Mouse (Mus musculus) E14TG2a.4 (cell line): ENCODE data around the gene Hs6st1.

Source experiments
- H3K27me3 ChIP-seq: 2 replicates; pipeline ENCODE4 v1.6.1; 2014; ENCODE audit warnings: low read length, control low read depth; ENCODE audit not compliant: insufficient read depth
- H3K36me3 ChIP-seq: 2 replicates; pipeline ENCODE4 v1.6.1; 2014; ENCODE audit warnings: low read length, control low read depth; ENCODE audit not compliant: insufficient read depth
- H3K4me1 ChIP-seq: replicated peaks from 2 replicates; pipeline ENCODE4 v1.6.1; 2014; ENCODE audit warnings: low read depth, low read length, control low read depth
- H3K4me3 ChIP-seq: replicated peaks from 2 replicates; pipeline ENCODE4 v1.5.1; 2014; ENCODE audit warnings: mild to moderate bottlenecking, low read length
- H3K9me3 ChIP-seq: 2 replicates; pipeline ENCODE4 v1.6.1; 2014; ENCODE audit warnings: low read length, control low read depth
- CTCF ChIP-seq: conservative IDR thresholded peaks from 2 replicates; pipeline ENCODE4 v1.5.1; 2014; ENCODE audit warnings: low read length
- NANOG ChIP-seq: IDR thresholded peaks from 2 replicates; pipeline ENCODE4 v1.6.1; 2014; ENCODE audit warnings: borderline replicate concordance, low read length, mixed read lengths
- POU5F1 ChIP-seq: IDR thresholded peaks from 2 replicates; pipeline ENCODE4 v1.6.1; 2014; ENCODE audit warnings: low read length, borderline replicate concordance

Gene Hs6st1

DNA sequence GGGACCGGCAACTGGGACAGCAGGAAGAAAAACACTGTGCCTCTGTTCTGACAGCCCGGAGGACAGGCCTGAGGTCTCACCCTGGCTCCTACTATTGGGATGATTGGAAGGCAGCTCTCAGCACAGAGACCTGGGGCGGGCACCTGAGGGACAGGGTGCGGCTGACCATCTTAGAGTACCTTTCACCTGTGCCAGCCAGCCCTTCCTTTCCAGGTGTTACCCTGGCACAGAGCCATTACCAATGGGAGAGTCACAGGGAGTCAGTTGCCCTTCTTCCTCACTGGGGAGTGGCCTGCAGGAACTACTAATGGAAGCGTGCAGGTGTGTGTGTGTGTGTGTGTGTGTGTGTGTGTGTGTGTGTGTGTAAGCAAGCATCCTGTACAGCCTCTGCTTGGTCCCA lies 15.4 kb downstream of the Hs6st1 start:
- Histone ChIP-seq H3K9me3 (no peaks in the 10 kb centered on the region), H3K36me3 (peaks cover 98% of the 10 kb centered on the region), H3K4me3 (no peak overlapping the region), H3K4me1 (peaks cover 99% of the 10 kb centered on the region), H3K27me3 (no peaks in the 10 kb centered on the region)
- no peak for TF ChIP-seq POU5F1

DNA sequence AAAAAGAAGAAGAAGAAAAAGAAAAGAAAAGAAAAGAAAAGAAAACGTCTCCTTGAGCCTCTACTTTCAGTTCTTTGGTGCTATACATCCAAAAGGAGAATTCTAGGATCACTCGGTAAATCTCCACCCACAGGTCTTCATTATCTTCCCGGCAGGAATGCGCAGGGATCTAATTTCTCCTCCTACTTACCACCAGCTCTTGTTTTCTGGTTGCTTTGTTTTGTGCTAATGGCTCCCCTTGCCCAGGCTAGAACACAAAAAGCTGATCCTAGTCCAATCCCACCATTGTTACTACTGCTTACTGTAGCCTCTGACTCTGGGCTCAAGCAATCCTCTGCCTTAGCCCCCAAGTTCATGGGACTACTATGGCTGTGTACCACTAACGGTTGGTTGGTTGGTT lies 16.9 kb downstream of the Hs6st1 start:
- TF ChIP-seq CTCF (no peak), NANOG (no peak), POU5F1 (no peak)
- no peaks in the 10 kb centered on the region for H3K27me3 ChIP-seq
- peaks cover 99% of the 10 kb centered on the region for H3K4me1 ChIP-seq
- no peak overlapping the region for H3K4me3 ChIP-seq
- H3K36me3 ChIP-seq = peaks cover 98% of the 10 kb centered on the region
- no peaks in the 10 kb centered on the region for H3K9me3 ChIP-seq

DNA sequence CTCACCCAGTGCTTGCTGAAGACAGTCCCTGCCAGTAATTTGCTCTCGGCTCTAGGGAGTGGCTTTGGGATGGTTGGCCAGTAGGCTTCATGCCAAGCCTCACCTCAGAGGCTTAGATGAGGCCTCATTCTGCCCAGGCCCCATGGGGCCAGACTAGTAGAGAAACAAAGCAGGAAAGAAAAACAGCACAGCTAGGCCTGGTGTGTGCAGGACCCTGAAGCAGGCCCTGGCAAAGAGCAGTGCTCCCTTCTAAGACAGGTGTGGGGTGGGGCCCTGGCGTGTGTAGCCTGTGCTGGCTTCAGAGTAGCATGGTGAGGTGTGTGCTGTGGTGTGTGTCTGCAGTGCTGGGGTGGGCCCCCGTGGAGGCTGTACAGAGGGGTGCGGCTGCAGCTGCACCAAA lies 20.2 kb downstream of the Hs6st1 start:
- peak overlapping the region; percentile 52 for H3K4me3 ChIP-seq
- peaks cover 95% of the 10 kb centered on the region for H3K4me1 ChIP-seq
- no peaks in the 10 kb centered on the region for H3K9me3 ChIP-seq
- H3K27me3 ChIP-seq = no peaks in the 10 kb centered on the region
- peaks cover 98% of the 10 kb centered on the region for H3K36me3 ChIP-seq
- TF ChIP-seq NANOG (no peak), CTCF (no peak), POU5F1 (no peak)

DNA sequence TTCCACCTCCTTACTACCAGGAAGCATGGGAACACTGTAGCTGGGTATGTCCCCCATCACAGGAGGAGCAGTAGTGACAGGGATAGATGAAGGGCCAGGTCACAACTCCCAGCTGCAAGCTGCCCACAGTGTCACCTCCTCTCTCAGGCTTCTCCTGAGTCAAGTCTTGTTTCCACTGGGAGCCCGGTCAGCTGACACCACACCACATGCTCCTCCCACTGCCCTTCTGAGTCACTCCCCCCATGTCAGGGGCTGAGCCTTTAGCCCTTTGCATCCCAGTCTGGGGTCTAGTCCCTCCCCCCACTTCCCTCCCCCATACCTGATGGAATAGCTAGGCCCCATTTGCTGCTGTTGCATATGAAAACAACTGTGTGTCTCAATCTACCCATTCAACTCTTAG lies 21.3 kb downstream of the Hs6st1 start:
- Histone ChIP-seq H3K36me3 (peaks cover 98% of the 10 kb centered on the region), H3K27me3 (no peaks in the 10 kb centered on the region), H3K4me3 (peak overlapping the region; percentile 52), H3K4me1 (peaks cover 93% of the 10 kb centered on the region), H3K9me3 (no peaks in the 10 kb centered on the region)
- no peak for TF ChIP-seq NANOG

DNA sequence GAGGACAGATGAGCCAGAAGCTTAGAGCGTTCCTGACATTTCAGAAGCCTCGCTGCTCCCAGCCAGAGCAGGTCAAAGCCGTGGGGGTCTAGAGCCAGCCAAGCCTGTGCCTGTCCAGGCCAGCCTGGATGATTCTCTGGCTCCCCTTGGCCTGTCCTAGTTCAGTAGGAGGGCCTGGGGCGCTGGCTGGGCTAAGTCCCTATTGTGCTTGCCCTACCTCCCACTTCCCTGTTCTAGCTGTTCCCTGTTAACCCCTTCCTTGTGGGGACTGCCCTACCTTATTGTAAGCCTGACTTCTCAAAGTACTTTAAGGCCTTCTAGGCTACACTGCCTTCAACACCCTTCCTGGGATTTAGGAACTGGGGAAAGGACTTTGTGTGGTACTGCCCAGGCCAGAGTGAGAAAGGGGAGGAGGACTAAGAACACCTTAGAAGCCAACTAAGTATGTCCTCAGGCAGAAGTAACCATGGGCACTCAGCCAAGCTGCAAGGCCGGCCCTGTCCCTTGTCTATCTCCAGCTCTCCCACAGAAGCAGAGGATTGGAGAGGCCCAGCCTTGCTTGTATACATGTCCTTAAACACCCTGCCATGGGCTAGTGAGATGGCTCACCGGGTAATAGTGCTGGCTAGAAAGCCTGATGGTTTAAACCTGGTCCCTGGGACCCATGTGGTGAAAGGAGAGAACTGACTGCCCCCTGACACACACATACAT lies 22.0 kb downstream of the Hs6st1 start:
- Histone ChIP-seq H3K9me3 (no peaks in the 10 kb centered on the region), H3K27me3 (no peaks in the 10 kb centered on the region), H3K4me3 (peak overlapping the region; percentile 52; the same call in 1 of the 2 replicates), H3K4me1 (peaks cover 92% of the 10 kb centered on the region), H3K36me3 (peaks cover 98% of the 10 kb centered on the region)
- TF ChIP-seq CTCF (no peak), POU5F1 (no peak), NANOG (no peak)

DNA sequence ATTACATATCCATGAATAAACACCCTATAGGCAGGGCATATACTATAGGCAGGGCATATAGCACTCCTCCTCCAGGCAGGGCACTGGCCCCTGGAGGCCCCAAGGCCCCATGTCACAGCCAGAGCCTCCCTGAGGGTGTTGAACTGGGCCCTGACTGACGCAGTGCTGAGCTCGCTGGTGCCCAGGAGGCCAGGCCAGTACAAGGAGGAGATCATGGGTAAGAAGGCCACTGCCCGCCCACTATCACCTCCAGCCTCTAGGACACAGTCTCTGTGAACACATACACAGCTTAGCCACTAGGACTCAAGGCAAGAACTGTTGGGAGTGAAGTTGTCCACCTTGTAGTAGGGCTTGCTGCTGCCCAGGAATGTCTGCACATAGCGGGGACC lies 22.5 kb downstream of the Hs6st1 start:
- Histone ChIP-seq H3K36me3 (peaks cover 98% of the 10 kb centered on the region), H3K4me1 (peaks cover 92% of the 10 kb centered on the region), H3K4me3 (no peak overlapping the region), H3K9me3 (no peaks in the 10 kb centered on the region), H3K27me3 (no peaks in the 10 kb centered on the region)
- no peak for TF ChIP-seq CTCF
- no peak for TF ChIP-seq NANOG
- no peak for TF ChIP-seq POU5F1

DNA sequence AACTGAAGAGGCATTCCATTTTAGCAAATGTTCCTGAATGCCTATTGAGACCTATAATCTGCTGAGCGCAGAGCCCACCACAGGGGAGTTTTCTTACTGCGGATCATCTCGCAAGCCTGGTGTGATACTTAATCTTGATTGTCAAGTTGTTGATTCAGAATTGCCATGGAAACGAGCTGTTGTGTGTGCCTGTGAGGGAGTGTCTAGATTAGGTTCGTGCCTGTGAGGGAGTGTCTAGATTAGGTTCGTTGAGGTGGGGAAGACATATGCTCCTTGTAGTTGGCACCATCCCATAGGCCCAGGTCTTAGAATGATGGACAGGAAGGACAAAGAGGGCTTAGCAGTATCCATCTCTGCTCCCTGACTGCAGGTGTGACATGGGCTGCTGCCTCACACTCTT lies 23.0 kb downstream of the Hs6st1 start:
- no peak for TF ChIP-seq NANOG
- no peak for TF ChIP-seq CTCF
- no peak for TF ChIP-seq POU5F1
- Histone ChIP-seq H3K9me3 (no peaks in the 10 kb centered on the region), H3K36me3 (peaks cover 98% of the 10 kb centered on the region), H3K27me3 (no peaks in the 10 kb centered on the region), H3K4me1 (peaks cover 92% of the 10 kb centered on the region), H3K4me3 (no peak overlapping the region)

DNA sequence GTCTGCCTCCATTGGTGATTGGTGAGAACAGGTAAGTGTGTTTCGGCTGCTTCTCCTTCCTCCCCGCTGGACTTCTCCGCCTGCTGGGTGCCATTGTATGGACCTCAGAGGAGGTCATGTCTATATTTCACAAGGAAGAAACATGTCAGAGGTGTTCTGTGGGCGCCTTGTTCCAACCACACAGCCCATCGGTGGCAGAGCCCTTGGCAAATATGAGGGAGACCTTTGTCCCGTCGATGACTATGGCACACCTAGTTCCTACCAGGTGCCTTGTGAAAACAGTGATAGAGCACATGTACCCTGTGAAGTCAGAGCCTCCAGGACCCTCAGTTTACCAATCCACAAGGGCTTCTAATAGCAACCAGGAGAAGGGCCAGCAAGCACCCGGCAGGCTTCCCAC lies 25.5 kb downstream of the Hs6st1 start:
- Histone ChIP-seq H3K4me1 (peaks cover 77% of the 10 kb centered on the region), H3K4me3 (no peak overlapping the region), H3K27me3 (no peaks in the 10 kb centered on the region), H3K9me3 (no peaks in the 10 kb centered on the region), H3K36me3 (peaks cover 97% of the 10 kb centered on the region)
- no peak for TF ChIP-seq CTCF
- TF ChIP-seq POU5F1 = no peak
- TF ChIP-seq NANOG = no peak

DNA sequence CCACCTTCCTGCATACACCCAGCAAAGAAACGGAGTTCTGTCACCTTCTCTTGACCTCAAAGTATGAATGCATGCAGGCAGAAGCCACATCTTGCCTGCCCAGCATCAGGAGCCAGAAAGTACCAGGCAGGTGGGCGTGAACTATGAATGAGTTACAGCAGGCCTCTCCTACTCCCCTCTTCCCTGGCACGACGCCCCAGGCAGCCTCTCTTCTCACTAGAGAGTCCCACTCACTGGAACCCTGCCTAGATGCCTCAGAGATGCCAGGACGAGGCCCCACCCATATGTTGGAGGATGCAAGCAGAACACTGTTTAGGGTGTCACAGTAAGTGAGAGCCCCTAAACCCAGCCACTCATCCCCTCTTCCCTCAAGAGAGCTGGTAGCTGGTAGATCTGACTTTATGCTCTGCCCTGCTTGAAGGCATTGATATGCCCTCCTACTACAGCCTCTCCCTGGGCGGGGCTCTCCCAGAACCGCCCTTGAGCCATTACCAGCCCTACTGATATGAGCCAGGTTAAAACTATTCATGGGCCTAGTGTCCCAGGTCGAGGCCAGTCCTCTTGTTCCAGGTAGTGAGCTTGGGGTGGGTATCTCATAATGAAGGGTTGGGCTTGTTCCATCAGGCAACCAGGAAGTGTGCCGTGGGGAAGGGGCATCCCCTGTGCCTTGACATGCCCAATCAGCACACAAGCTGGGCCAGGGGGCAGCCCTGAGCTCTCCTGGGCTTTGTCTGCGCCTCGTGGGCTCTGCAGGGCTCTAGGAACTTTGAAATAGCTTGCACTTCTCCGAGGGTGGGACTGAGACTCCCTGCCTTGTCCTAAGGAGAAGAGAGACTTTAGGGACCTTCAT lies 27.4 kb downstream of the Hs6st1 start:
- Histone ChIP-seq H3K4me1 (peaks cover 76% of the 10 kb centered on the region), H3K36me3 (peaks cover 97% of the 10 kb centered on the region), H3K9me3 (no peaks in the 10 kb centered on the region), H3K4me3 (no peak overlapping the region), H3K27me3 (no peaks in the 10 kb centered on the region)
- TF ChIP-seq CTCF = no peak
- TF ChIP-seq POU5F1 = no peak
